Mouse (Mus musculus) megakaryocyte, embryonic 14.5 days (primary cell): ENCODE measurements around the gene Mta3.

ENCODE experiments used
- FLI1 ChIP-seq: IDR thresholded peaks from 2 replicates; pipeline ENCODE4 v1.6.1; 2012; ENCODE audit warnings: low read length, inconsistent platforms, mixed read lengths
- GATA1 ChIP-seq: IDR thresholded peaks from 3 replicates; pipeline ENCODE4 v1.6.1; 2012; ENCODE audit warnings: mixed read lengths, low read length, inconsistent platforms, borderline replicate concordance

GRCm38 (mm10) chr17:83690418-83690817 lies 15.5 kb upstream of the Mta3 start:
- TF ChIP-seq GATA1 (no peak), FLI1 (no peak)
